Mouse (Mus musculus): ENCODE results near the gene Inpp5f. TPM values are rescaled to one million over a fixed set of nuclear protein-coding genes. Genes with fewer than 3 reads are reported as not detected.

Inpp5f gene
- total and polyA plus RNA-seq, 3 experiments = 9.5 to 14.3 TPM; not detected in 1

DNA sequence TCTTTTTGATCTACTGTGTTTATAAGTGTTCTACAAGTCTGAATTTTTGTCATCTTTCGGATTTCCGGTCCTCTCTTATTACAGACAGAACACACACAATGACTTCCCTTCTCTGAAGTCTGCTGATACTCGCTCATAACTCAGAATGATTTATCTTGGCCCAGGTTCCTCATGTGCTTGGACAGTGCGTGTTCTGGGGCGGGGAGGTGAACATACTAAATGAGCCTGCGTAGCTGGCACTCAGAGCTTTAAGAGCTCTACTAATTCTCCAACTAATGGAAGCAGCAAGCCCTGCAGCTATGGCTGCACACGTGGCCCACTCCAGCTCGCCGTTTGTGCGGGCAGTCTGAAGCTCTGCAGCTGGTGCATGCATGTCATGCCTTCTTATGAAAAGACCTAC, 117.6 kb downstream of the Inpp5f start:
- H3K4me3 ChIP-seq (ENCODE audit: control insufficient read depth in 1 of 2, insufficient read depth in 1 of 2, low read depth in 2 of 2, low read length in 2 of 2) = no peak overlapping the region
- H3K27ac ChIP-seq (ENCODE audit: control insufficient read depth, low read depth, low read length) = no peak overlapping the region
- peaks cover 0 to 8% of the 10 kb centered on the region in 2 experiments; a peak in 2 of 4 replicates for H3K36me3 ChIP-seq (ENCODE audit: control insufficient read depth in 1 of 2, insufficient read depth in 2 of 2, low read length in 2 of 2)
- no peak overlapping the region for H3K9ac ChIP-seq (ENCODE audit: control insufficient read depth, low read depth, low read length, poor library complexity, severe bottlenecking)
- no peaks in the 10 kb centered on the region; a peak in 1 of 4 replicates for H3K4me1 ChIP-seq (ENCODE audit: control insufficient read depth in 1 of 2, insufficient read depth in 2 of 2, low read length in 2 of 2)
- H3K79me2 ChIP-seq (ENCODE audit: control insufficient read depth, insufficient read depth, low read length, poor library complexity) = peaks cover 42% of the 10 kb centered on the region
- no peak for TF ChIP-seq HCFC1 (IDR thresholded peaks at IDR 0.05; ENCODE audit: low read depth, low read length)
- no peak for TF ChIP-seq JUND (IDR thresholded peaks at IDR 0.05; ENCODE audit: low read depth, low read length)
- no peak for TF ChIP-seq USF2 (IDR thresholded peaks at IDR 0.05; ENCODE audit: borderline replicate concordance in 1 of 2, insufficient read depth in 1 of 2, low read depth in 1 of 2, low read length in 2 of 2)
- TF ChIP-seq KAT2A (conservative IDR thresholded peaks at IDR 0.05; ENCODE audit: low read depth, low read length) = no peak
- no peak for TF ChIP-seq TAL1 (IDR thresholded peaks at IDR 0.05; ENCODE audit: low read length)
- TF ChIP-seq ETS1 (IDR thresholded peaks at IDR 0.05; ENCODE audit: low read depth, low read length) = no peak
- TF ChIP-seq GATA1 (IDR thresholded peaks at IDR 0.05; ENCODE audit: low read depth, low read length) = no peak
- no peak for TF ChIP-seq POLR2AphosphoS5 (IDR thresholded peaks at IDR 0.05; ENCODE audit: borderline replicate concordance, low read depth, low read length)
- TF ChIP-seq CHD2 (IDR thresholded peaks at IDR 0.05; ENCODE audit: low read length) = no peak
- no peak for TF ChIP-seq ZC3H11A (IDR thresholded peaks at IDR 0.05; ENCODE audit: low read depth, low read length)
- no peak for TF ChIP-seq E2F4 (IDR thresholded peaks at IDR 0.05; ENCODE audit: borderline replicate concordance, low read depth, low read length)
- no peak for TF ChIP-seq MEF2A (IDR thresholded peaks at IDR 0.05; ENCODE audit: extremely low read depth, insufficient replicate concordance, low read depth, low read length, poor library complexity, severe bottlenecking)
- no peak for TF ChIP-seq MAX (IDR thresholded peaks at IDR 0.05; ENCODE audit: low read length)
- TF ChIP-seq MXI1 (IDR thresholded peaks at IDR 0.05; ENCODE audit: low read depth, low read length) = no peak
- TF ChIP-seq GABPA (IDR thresholded peaks at IDR 0.05; ENCODE audit: low read depth, low read length) = no peak
- TF ChIP-seq MAFK (IDR thresholded peaks at IDR 0.05; ENCODE audit: borderline replicate concordance, low read depth, low read length) = no peak
- TF ChIP-seq EP300 (IDR thresholded peaks at IDR 0.05; ENCODE audit: low read depth in 1 of 2, low read length in 2 of 2) = no peak
- TF ChIP-seq RAD21 (IDR thresholded peaks at IDR 0.05; ENCODE audit: low read depth, low read length) = no peak
- no peak for TF ChIP-seq MYC (IDR thresholded peaks at IDR 0.05; ENCODE audit: low read depth, low read length)
- TF ChIP-seq NELFE (IDR thresholded peaks at IDR 0.05; ENCODE audit: low read depth, low read length) = no peak
- H3K9me3 ChIP-seq (replicated peaks; ENCODE audit: insufficient read depth, low read length) = no peaks in the 10 kb centered on the region
- H3K27me3 ChIP-seq (ENCODE audit: control insufficient read depth in 1 of 2, insufficient read depth in 2 of 2, low read length in 2 of 2) = no peaks in the 10 kb centered on the region
- DNase-seq (ENCODE audit: low read depth, low spot score) = no peak

DNA sequence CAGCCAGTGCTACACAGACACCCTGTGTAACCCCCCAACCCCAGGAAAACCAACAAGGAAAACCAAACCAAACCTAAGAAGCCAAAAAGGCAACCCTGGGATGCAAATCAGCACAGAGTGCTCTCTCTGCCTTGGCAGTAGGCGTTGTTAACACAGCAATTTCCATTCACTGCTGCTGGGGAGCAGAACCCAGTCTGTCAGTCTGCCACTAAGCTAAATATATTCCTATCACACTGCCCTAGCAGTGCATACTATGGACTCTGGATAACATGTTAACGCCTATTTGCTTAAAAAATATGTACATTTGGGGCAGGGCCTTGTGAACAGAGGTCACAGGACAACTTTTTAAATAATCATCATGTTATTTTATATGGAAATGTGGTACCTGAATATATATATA, 120.5 kb downstream of the Inpp5f start:
- DNase-seq (ENCODE audit: low read depth, low spot score) = no peak
- Histone ChIP-seq H3K9ac (ENCODE audit: control insufficient read depth, low read depth, low read length, poor library complexity, severe bottlenecking) (no peak overlapping the region), H3K27ac (ENCODE audit: control insufficient read depth, low read depth, low read length) (no peak overlapping the region), H3K9me3 (replicated peaks; ENCODE audit: insufficient read depth, low read length) (no peaks in the 10 kb centered on the region), H3K79me2 (ENCODE audit: control insufficient read depth, insufficient read depth, low read length, poor library complexity) (peaks cover 61% of the 10 kb centered on the region), H3K27me3 (ENCODE audit: control insufficient read depth in 1 of 2, insufficient read depth in 2 of 2, low read length in 2 of 2) (no peaks in the 10 kb centered on the region), H3K36me3 (ENCODE audit: control insufficient read depth in 1 of 2, insufficient read depth in 2 of 2, low read length in 2 of 2) (peaks cover under 1 to 6% of the 10 kb centered on the region in 2 experiments; a peak in 2 of 4 replicates), H3K4me1 (ENCODE audit: control insufficient read depth in 1 of 2, insufficient read depth in 2 of 2, low read length in 2 of 2) (no peaks in the 10 kb centered on the region; a peak in 2 of 4 replicates), H3K4me3 (ENCODE audit: control insufficient read depth in 1 of 2, insufficient read depth in 1 of 2, low read depth in 2 of 2, low read length in 2 of 2) (no peak overlapping the region)
- no peak for TF ChIP-seq UBTF (IDR thresholded peaks at IDR 0.05; ENCODE audit: borderline replicate concordance, insufficient read depth, low read depth, low read length)
- no peak for TF ChIP-seq GABPA (IDR thresholded peaks at IDR 0.05; ENCODE audit: low read depth, low read length)
- no peak for TF ChIP-seq HCFC1 (IDR thresholded peaks at IDR 0.05; ENCODE audit: low read depth, low read length)
